Mouse (Mus musculus) cerebellum, adult 11-12 months (tissue): ENCODE results near the gene Ccp110.

Experiments used
- DNase-seq: peaks from one replicate; pipeline ENCODE4 v3.0.0; 2022

Gene Ccp110

GRCm38 (mm10) chr7:118769655-118770054 is 57.3 kb downstream of the Ccp110 start:
- DNase-seq = no peak

GRCm38 (mm10) chr7:118773027-118773426 is 60.7 kb downstream of the Ccp110 start:
- no peak for DNase-seq

- DNase-seq = no peak
Observed at GRCm38 (mm10) chr7:118775991-118776390, 63.6 kb downstream of the Ccp110 start.

GRCm38 (mm10) chr7:118776491-118776890 is 64.1 kb downstream of the Ccp110 start:
- no peak for DNase-seq

GRCm38 (mm10) chr7:118777598-118778394 is 65.4 kb downstream of the Ccp110 start:
- DNase-seq = peak; percentile 69

- DNase-seq = peak; percentile 89
Observed at GRCm38 (mm10) chr7:118778561-118778960, 66.2 kb downstream of the Ccp110 start.

GRCm38 (mm10) chr7:118783305-118784001 is 71.1 kb downstream of the Ccp110 start:
- peak; percentile 11 for DNase-seq

GRCm38 (mm10) chr7:118786091-118786490 is 73.7 kb downstream of the Ccp110 start:
- no peak for DNase-seq
